Mouse (Mus musculus) layer of hippocampus, adult 9-10 months (tissue): ENCODE results near the gene Zfp986.
"Not testable (repeated sequence)": the region's sequence is repeated elsewhere in the genome, so short reads cannot be mapped to it uniquely, and the experiment has no call there.

ENCODE experiments used
- DNase-seq: peaks from one replicate; pipeline ENCODE4 v3.0.0; 2022; ENCODE audit warnings: low spot score

Zfp986 gene

GRCm38 (mm10) chr4:145868494-145868893, at the start of gene Zfp986:
Gene Zfp986, plus strand, starts transcription at chr4:145868794.
- DNase-seq = not testable (repeated sequence)

DNA sequence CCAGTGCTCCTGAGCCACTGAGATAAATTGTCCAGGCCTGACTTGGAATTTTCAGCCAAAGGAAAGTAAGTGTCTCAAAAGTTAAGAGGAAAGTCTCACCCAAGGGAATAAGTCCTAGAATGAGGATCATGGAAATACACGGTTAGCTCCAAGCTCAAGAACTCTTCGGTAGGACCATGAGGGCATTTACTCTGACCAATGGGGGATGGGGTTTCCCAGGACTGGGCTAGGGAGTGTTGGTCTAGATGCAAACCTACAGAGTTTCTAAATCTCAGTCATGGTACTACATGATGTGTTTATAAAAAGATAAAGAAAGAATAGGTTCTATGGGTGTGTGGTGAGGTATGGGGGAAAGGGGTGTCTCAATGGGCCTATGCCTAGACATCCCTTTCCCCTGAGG, 48.6 kb upstream of the Zfp986 start:
- DNase-seq = not testable (repeated sequence)

GRCm38 (mm10) chr4:145825606-145826005, 43.0 kb upstream of the Zfp986 start:
- DNase-seq = not testable (repeated sequence)

- DNase-seq = not testable (repeated sequence)
Observed at GRCm38 (mm10) chr4:145831328-145832062, 37.1 kb upstream of the Zfp986 start.

GRCm38 (mm10) chr4:145836300-145836862, 32.2 kb upstream of the Zfp986 start:
- DNase-seq = not testable (repeated sequence)

GRCm38 (mm10) chr4:145836863-145837440, 31.6 kb upstream of the Zfp986 start:
- DNase-seq = not testable (repeated sequence)

DNA sequence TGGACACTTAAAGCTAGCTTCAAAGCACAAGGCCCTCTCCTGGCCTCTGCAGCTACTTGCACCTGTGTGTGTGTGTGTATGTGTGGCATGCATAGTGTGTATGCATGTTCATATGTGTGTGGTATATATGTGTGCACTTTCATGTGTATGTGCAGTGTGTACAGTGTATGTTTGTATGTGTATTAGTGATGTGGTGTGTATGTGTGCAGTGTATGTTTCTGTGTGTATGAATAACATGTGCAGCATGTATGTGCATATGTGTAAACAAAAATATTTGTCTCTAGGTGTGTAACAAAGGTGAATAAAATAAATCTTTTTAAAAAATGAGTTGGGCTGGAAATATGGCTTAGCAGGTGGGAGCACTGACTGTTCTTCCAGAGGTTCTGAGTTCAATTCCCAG, 21.8 kb upstream of the Zfp986 start:
- DNase-seq = not testable (repeated sequence)

- not testable (repeated sequence) for DNase-seq
Observed at GRCm38 (mm10) chr4:145848183-145848890, 20.3 kb upstream of the Zfp986 start.

DNA sequence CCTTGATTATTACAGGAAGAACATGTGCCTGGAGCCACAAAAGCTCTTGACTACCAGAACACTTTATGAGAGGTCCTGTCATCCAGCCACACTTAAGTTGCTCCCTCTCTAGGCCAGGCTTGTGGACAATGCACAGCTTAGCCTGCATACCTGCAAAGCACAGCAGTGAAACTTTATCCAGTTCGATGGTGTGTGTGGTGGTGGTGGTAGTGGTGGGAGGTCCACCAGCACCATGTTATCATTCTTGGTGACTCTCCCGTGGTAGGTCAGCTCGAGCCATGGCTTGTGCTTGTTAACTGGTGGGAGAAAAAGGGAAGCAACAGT, 19.7 kb upstream of the Zfp986 start:
- DNase-seq = not testable (repeated sequence)

- DNase-seq = not testable (repeated sequence)
Observed at GRCm38 (mm10) chr4:145851421-145851820, 17.2 kb upstream of the Zfp986 start.

DNA sequence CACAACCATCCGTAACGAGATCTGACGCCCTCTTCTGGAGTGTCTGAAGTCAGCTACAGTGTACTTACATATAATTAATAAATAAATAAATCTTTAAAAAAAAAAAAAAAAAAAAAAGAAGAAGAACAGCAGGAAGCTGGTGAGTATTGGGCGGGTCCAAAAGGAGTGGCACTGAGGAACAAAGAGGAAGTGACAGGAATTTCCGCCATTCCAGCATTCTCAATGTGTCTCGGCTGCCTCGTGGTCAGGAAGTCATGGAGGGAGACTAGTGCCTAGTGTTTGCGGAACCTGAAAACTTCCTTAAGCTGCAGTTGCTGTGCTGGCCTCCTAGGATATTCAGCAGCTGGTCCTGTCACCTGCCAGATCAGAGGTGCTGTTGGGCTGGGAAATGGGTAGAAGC, 4.7 kb upstream of the Zfp986 start:
- DNase-seq = not testable (repeated sequence)
